Mouse (Mus musculus) heart, postnatal 4 days (tissue): ENCODE data around the gene Bricd5. TPM values are rescaled to one million over a fixed set of nuclear protein-coding genes. Genes with fewer than 3 reads are reported as not detected.
A peak's percentile ranks its signal among the peaks of the same experiment; 100 is the strongest.
"Not testable (repeated sequence)": the region's sequence is repeated elsewhere in the genome, so short reads cannot be mapped to it uniquely, and the experiment has no call there.

Source experiments
- DNase-seq: peaks from one replicate; pipeline ENCODE4 v3.0.0; 2021
- total RNA-seq, 2 experiments: library from RNA; stranded (reverse); gene quantifications; 2 replicates each; pipeline ENCODE4 v1.2.3; 2021

The Bricd5 gene
- total RNA-seq = under 1 TPM in 1 of 2 experiments, not detected in 1; 0.29 TPM

DNA sequence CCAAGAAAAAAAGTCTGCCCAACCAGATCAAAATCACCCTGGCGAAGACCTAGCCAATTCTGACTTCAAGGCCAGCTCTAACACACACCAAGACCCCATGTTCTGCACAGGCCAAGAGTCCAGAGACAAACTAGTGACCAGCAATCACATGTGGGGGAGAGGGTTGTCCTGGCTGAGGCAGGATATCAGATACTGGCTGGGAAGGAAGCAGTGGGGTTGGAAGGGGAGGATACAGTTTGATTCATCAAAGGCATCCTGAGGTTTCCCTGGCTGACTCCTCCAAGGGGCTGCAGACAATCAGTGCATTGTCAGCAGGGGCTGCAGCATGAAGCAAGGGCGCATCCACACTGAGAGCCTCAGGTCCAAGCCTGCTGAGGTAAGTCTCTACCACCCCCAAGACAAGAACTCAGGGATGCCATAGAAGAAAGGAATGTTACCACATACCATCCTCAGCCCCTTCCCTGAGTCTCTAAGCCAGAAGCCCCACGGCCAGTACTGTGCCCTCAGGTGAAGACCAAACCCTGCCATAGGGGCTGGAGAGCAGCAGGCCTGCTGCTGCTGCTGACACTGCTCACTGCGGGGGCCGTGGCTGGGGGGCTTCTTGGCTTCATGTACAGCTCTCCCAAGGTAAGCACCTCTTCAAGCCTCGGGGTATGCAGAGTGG lies at the start of gene Bricd5:
Gene Bricd5, plus strand, starts transcription at position 273 of the 664 bp plus-strand sequence.
- no peak for DNase-seq

DNA sequence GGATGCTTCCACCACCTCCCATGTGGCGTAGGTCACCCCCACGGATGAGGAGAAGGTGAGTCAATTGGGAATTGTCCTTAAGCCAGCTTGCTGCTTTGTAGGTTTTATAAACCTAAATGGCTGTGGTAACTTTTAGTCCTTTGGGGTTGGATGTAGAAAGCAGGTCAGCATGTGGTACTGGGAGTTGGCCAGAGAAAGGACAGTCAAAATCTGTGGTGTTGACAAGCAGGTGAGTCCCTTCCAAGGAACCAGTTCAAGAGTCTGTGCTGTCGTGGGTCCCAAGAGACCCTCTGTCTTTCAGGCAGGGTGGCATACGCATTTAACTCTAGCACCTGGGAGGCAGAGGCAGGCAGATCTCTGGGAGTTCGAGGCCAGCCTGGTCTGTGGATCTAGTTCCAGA lies 49.2 kb upstream of the Bricd5 start:
- DNase-seq = no peak

DNA sequence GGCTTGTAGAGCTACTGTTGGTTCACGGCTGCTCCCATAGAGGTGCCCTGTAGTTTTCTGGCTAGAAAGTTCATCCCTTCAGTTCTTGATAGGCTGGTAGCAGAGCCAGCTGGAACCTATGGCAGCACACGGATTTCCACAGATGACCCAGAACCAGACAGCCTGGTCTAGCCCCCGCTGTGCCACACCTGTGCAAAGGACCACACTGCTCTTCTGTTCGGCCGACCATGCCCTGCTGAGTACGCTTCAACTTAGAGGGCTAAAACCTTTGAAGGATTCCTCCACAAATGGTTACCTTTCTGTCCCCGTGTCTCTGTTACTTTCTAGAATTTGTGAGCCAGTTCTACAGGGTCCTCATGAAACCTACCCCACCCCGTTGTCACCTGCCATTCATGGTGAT lies 48.4 kb upstream of the Bricd5 start:
- not testable (repeated sequence) for DNase-seq

DNA sequence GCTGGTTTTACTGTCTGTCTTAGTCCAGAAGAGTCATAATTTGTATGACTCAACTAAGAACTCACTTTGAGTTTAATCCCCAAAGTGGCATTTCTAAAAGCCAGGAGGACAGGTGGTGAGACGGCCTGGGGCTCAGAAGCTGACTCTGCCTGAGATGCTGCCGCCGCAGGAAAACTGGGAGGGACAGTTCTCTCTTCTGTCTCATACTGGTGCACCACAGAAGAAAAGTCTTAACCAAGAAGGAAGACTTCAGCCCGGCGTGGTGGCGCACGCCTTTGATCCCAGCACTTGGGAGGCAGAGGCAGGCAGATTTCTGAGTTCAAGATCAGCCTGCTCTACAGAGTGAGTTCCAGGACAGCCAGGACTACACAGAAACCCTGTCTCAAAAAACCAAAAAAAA lies 47.8 kb upstream of the Bricd5 start:
- DNase-seq = no peak

DNA sequence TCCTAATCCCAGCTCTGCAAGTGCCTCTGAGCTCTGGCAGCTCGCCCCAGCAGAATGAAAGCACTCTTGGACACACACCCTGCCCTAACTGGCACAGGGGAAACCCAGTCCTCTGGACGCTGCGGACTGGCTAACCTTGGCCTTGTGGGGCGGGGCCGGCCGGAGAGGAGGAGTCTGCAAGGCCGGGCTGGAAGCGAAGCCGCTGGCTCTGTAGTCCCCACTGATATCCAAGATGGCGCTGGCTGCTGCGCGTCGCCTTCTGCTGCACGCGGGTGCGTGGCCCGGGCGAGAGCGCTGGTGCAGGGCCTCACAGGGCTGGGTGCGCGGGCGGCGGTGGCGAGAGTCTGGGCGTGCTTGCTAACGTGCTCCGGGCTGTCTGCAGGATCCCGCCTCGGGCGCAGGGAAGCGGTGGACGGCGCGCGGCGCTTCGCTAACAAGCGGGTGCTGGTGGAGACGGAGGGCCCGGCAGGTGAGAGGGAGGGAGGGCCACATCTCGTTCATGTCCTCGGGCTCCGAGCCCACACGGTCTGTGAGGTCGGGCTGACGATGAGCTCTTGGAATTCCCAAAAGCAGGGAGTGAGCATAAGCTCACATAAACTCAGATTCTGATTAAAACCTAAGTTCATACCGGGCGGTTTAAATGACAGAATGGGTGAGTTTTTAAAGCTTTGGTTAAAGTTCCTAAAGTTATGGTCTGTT lies 47.1 kb upstream of the Bricd5 start, which contains the start of gene Eci1:
Gene Eci1, plus strand, starts transcription at position 171 of the 699 bp plus-strand sequence.
- DNase-seq = peak; percentile 96

DNA sequence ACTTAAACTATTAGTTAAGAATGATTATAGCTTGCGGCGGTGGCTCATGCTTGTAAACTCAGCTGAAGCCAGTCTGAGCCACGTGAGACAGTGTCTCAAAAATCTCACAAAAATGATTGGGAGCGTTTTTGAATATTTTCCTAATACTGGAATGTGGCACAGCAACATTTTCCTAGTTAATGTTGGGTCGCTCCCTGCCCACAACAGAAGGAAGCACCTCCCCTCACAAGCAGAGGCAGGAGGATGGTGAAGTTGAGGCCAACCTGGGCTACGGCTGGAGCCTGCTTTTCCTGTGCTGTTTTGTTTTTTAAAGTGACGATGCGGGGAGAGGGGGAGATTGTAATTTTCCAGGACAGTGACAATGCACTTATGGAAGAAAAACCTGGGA lies 46.5 kb upstream of the Bricd5 start:
- no peak for DNase-seq

DNA sequence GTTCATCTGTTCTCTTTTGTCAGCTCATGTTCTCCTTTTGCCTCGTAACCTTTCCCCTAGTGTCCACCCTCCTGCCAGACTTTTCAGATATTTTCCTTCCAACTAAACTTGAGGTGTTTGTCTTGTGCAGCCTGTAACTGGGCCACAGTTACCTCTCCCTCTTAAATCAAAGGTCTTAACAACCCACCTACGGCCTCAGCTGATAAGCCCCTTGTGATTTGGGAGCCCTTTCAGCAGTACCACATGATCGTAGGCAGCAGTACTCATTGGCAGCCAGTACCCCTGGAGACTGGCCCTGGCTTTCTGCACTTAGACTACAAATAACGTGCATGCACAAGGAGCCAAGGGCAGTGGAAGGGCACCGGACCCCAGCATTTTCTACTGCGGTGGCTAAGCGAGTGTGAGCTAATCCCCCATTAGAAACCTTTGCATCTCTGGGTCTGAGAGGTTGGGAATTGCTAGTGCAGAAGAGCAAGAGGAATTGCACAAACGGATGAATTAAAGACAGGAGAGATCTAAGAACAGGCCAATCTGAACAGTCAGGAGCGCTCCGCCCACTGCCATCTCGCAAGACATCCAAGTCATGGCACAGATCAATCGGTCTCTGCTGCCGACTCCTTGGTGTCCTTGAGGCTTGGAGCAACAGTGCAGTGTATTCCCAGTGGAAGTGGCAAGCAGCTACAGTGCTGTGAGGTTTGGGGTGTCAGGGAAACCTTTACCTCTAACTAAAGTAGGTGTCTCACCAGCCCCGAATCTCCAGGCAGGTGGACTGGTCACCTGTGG lies 44.3 kb upstream of the Bricd5 start:
- peak; percentile 70 for DNase-seq

DNA sequence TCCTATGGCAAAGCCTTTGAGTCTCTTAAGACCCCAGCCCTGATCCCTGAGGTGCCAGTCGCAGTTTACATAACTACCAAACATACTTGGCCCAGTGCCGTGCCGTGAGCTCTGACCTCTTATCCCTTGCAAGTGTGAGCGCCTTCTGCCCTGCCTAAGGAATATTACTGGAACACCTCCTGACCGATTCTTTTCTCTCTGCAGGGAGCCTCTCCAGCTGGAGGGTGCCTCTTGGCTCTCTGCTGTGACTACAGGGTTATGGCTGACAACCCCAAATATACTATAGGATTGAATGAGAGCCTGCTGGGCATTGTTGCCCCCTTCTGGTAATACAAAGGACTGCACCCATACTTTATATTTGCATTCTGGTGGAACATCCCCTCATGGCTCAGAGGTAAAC lies 36.7 kb upstream of the Bricd5 start:
- peak; percentile 38 for DNase-seq

DNA sequence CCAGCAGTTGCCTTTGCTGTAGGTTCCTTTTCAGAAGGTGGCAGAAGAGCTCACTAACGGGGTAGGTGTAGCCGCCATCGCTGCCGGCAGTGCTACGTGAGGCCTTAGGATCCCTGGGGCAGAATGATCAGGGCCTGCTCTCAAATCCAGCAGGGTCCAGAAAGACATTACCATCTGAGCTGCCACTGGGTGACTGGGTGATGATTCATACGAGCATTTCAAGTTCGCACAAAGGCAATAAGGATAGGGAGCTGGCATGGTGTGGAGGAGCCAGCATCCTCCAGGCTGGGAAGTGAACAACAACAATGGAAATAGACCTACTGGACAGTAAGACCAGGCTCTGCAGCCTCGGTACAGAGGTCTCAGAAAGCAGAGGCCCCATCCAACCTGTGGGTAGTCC lies 33.3 kb upstream of the Bricd5 start:
- no peak for DNase-seq

DNA sequence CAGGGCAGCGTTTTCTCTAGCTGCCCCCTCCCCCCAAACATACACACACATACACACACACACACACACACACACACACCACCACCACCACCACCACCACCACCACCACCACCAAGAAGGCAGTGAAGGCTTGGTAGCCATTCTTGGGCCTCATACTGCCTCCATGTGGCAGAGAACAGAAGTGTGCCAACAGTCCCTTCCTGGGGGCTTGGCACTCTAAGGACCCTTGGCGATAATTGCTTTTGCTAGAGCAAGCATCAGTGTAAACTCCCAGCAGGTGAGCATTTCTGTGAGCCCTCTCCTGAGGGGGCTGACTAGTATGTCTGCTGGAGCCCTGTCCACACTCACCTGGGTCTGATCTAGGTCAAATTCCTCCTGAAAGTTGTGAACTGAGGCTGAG lies 32.5 kb upstream of the Bricd5 start:
- DNase-seq = no peak

DNA sequence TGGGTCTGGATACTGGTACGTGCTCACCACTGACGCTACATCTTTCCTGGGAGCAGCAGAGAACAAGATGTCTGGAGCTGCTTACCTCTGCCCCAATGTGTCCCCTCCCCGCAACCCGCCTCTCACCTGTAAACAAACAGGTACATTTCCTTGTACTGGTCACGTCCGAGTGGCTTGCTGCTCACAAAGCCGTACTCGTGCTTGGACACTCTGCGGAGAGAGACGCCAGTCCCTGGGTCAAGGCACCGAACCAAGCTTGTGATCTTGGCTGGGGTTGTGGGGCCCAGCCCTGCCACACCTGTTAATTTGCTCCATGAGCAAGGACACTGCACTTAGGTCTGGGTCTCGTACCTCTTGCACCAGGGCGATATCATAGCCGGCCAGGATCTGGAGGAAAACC lies 31.6 kb upstream of the Bricd5 start:
- DNase-seq = no peak

DNA sequence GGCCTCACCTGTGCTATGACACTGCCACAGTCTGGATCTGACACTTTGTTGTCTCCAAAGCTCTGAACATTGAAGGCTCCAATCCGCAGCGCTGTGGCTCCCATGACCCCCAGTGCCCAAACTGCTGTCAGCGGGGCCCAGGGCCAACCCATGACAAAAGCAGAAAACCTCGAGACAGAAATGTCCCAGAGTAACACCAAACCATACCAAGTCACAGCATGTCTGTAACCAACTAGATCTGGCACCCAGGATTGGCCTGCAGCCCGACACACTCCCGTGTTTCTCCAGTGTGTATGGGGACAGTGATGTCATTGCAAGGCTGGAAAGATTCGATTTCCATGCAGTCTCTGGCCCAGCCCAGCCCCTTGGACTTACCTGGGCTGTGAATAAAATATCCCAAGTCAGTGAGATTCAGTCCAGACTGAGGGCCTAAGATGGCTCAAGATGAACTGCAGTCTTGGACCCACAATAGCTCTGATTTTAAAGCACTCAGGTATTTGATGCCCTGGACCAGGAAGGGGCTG lies 31.0 kb upstream of the Bricd5 start, which contains the start of gene Dnase1l2:
Gene Dnase1l2, minus strand, starts transcription at position 474 of the 524 bp plus-strand sequence.
- DNase-seq = no peak

DNA sequence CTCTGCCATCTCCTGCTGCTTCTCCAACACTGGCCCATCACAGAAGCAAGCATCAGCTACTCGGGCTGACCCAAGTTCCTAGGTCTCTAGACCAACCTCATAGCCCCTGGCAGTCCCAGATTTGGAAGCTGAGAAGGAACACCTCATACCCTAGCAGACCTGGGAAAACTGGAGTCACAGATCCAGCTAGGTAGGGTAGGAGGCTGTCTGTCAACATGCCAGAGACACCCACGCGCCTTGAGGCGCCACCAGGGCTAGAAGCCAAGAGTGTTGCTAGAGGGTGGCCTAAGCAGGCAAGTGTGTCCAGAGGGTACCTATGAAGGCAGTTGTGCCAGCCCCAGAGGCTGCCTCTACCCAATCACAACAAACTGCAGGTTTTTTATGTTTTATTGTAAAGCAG lies 30.3 kb upstream of the Bricd5 start:
- no peak for DNase-seq

DNA sequence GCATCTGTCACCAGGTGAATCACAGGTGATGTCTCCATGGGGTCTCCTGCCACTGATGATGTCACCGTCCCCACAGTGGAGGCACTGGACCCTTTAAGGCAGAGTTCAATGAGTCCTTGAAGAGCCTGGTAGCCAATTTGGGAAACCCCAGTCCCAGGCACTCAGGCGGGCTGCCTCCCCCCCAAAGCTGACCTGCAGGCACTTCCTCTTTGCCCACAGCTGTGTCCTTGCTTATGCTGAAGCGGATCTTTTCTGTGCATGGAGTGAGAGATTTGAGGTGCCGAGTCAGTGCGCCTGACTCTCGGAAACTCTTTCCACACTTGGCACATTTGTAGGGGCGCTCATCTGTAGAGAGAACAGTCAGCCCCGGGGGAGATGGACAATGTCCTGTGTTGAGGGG lies 27.1 kb upstream of the Bricd5 start:
- no peak for DNase-seq

DNA sequence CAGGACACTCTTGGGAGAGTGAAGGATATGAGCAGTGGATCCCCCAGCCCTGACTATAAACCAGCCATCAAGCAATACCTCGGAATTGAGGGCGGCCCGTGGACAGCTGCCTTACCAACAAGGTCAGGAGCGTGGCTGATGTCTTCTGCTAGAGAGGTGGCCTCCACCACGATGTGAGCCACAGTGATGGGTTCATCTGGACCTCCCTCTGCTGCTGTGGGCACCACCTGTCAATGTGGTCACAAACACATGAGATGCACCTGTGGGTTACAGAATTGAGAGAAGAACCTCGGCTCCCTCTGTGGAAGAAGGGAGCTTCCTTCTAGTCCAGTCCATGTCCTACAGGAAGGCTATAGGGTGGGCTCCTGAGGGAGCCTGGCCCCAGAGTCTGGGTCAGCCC lies 24.2 kb upstream of the Bricd5 start:
- DNase-seq = no peak

DNA sequence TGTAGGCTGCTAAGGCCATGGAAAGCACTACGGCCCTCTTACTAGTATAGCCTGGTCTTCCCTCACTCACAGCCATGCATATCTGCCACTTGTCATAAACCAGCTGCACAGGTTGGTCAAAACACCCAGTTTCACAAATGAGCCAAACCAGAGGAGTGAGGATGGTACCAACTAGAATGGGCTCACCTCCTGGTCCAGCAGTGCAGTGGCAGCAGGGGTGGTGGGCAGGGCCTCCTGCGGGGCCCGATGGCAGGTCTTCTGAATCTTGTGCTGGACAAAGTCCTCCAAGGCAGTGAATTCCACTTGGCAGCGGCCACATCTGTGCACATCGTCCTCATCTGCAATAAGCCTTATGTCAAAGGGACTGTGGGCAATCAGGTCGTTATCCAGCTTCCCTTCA lies 22.5 kb upstream of the Bricd5 start:
- no peak for DNase-seq

DNA sequence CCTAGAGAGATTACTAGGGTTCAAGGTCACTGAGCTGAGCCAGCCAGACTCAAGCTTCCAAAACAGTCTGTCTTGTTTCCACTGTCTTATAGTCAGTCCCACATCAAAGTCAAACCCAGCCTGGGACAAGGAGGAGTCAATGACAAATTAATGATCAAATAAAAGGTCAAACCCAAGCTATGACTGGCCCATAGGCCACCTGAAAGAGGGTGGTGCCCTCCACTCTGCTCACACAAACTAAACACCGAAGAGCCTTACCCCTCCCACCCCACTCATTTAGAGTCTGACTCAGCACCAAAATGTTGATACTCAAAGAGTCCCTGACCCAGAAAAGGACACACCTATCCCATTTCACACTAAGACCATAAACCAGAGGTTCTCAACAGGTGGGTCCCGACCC lies 20.3 kb upstream of the Bricd5 start:
- no peak for DNase-seq

DNA sequence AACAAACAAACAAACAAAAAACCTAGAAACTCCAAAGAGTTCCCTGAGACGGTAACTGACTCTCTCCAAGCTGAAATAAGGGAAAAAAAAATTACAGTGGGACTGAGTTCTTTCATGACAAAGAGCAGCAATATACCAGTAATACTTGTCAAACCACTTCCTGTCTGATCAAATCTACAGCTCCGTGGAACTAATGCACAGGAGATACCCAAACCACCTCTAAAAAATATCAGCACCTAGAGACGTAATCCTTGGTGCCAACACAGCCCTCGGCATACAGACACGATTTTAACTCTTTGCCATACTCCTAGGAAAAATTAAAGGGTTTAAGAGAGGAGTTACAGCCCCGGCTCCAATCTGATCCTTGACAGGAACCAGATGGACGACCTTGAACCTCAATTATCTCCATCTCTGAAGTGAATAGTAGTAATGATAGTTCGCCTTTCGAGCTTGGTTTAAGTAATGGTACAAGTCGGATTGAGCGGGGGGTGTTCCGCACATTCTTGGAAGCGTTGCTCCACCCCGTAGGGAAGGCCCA lies 19.4 kb upstream of the Bricd5 start:
- no peak for DNase-seq

DNA sequence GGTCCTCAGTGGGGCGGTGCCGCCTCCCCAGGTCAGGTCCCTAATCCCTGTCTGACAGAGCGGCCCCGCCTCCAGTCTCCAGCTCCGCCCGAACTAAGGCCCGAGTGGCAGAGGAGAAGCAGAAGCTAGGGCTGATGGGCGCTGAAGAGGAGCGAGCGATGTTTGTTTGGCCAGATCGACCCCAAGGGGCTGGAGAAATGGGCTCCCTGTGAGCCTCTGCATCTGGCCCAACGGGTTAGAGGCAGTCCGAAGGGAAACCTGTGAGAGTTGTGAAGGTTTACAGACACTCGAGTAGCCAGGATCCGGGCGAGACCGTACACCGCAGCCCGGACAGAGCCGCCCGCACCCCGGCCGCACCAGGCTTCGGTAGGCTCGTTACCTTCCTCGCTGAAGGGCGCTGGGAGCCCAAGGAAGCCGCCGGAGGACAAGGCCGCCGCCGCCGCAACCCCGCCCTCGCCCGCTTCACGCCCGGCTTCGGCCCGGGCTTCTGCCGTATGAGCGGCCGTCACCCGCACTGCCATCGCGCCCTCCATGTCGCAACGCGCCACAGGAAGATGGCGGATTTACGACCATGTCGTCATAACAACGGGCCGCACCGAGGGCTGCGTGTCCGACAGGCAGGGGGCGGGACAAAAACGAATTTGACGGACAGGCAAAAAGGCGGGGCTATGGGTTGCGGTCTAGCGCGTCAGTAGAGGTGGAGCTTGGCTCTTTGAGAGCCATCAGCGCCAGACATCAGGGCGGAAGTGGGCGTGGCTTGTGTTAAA lies 18.7 kb upstream of the Bricd5 start:
- DNase-seq = peak; percentile 100

DNA sequence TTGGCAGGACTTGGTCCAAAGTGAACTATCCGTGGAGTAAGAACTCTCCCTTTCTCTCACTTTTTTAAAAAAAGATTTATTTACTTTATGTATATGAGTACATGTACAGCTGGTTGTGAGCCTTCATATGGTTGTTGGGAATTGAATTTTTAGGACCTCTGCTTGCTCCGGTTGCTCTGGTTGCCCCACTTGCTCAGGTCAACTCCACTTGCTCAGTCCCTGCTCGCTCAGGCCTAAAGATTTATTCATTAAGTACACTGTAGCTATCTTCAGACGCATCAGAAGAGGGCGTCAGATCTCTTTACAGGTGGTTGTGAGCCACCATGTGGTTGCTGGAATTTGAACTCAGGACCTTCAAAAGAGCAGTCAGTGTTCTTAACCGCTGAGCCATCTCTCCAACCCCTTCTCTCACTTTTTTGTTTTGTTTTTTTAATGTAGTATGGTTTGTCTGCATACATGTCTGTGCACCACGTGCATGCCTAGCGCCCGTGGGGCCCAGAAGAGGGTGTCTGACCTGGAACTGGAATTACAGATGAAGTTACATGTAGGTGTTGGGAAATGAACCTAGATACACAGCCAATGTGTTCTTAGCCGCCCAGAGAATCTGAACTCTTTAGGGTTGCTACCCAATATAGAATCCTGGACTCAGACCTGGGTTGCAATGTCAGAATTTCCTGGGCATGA lies 18.0 kb upstream of the Bricd5 start:
- DNase-seq = not testable (repeated sequence)

DNA sequence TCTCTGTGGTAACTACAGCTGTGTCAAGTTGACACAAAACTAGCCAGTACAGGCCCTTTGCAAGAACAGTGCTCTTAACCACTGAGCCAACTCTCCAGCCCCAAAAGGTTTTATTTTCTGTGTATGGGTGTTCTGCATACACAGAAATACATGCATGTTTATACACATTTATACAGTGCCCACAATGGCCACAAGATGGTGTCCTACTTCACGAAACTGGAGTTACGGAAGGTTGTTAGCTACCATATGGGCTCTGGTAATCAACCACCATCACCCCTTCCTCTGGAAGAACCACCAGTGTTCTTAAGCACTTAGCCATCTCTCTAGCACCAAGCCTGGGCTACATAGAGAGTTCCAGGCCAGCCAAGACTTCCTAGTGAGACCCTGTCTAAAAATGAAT lies 12.1 kb upstream of the Bricd5 start:
- no peak for DNase-seq
